Mouse (Mus musculus): ENCODE results near the gene Fam198b. TPM values are rescaled to one million over a fixed set of nuclear protein-coding genes. Genes with fewer than 3 reads are reported as not detected.
A peak's percentile ranks its signal among the peaks of the same experiment; 100 is the strongest.

Gene Fam198b
- polyA plus RNA-seq, 1 experiment from 2014 or later: 1.6 TPM

- no peaks in the 10 kb centered on the region for H3K27me3 ChIP-seq (replicated peaks)
- H3K9me3 ChIP-seq: no peaks in the 10 kb centered on the region
- H3K36me3 ChIP-seq (replicated peaks): no peaks in the 10 kb centered on the region
- peak; percentile 49 for ATAC-seq (replicated peaks)
- H3K27ac ChIP-seq: peak overlapping the region; percentile 69
- H3K4me2 ChIP-seq: no peak overlapping the region; the same call in 1 of the 2 replicates
- H3K4me1 ChIP-seq: peaks cover 6% of the 10 kb centered on the region; the same call in 1 of the 2 replicates
- no peak overlapping the region for H3K4me3 ChIP-seq
- no peak overlapping the region for H3K9ac ChIP-seq
- WGBS: 96% methylated on average over 23 of the region's 23 CpGs
Measured at GRCm38 (mm10) chr3:79886357-79887091, 2.2 kb downstream of the Fam198b start.

GRCm38 (mm10) chr3:79887161-79887855, 3.0 kb downstream of the Fam198b start:
- ATAC-seq (replicated peaks): peak; percentile 85
- H3K36me3 ChIP-seq (replicated peaks): no peaks in the 10 kb centered on the region
- no peaks in the 10 kb centered on the region for H3K9me3 ChIP-seq
- peak overlapping the region; percentile 69 for H3K27ac ChIP-seq
- no peak overlapping the region for H3K9ac ChIP-seq
- H3K4me2 ChIP-seq: no peak overlapping the region; the same call in 1 of the 2 replicates
- 53% methylated on average over 8 of the region's 8 CpGs for WGBS
- H3K4me3 ChIP-seq: no peak overlapping the region
- H3K27me3 ChIP-seq (replicated peaks): no peaks in the 10 kb centered on the region
- peaks cover 6% of the 10 kb centered on the region; the same call in 1 of the 2 replicates for H3K4me1 ChIP-seq

GRCm38 (mm10) chr3:79887966-79888365, 3.6 kb downstream of the Fam198b start:
- no peak overlapping the region for H3K9ac ChIP-seq
- no peak for ATAC-seq (replicated peaks)
- H3K4me2 ChIP-seq: no peak overlapping the region
- H3K9me3 ChIP-seq: no peaks in the 10 kb centered on the region
- H3K4me3 ChIP-seq: no peak overlapping the region
- WGBS: 87% methylated on average over 2 of the region's 2 CpGs
- H3K4me1 ChIP-seq: peaks cover 6% of the 10 kb centered on the region; the same call in 1 of the 2 replicates
- H3K27me3 ChIP-seq (replicated peaks): no peaks in the 10 kb centered on the region
- no peak overlapping the region for H3K27ac ChIP-seq
- H3K36me3 ChIP-seq (replicated peaks): no peaks in the 10 kb centered on the region

- Histone ChIP-seq H3K9me3 (no peaks in the 10 kb centered on the region), H3K36me3 (replicated peaks) (no peaks in the 10 kb centered on the region), H3K4me1 (no peaks in the 10 kb centered on the region), H3K27ac (no peak overlapping the region), H3K4me2 (no peak overlapping the region), H3K27me3 (replicated peaks) (no peaks in the 10 kb centered on the region), H3K4me3 (no peak overlapping the region), H3K9ac (no peak overlapping the region)
- ATAC-seq (replicated peaks): no peak
- WGBS: 67% methylated on average over 13 of the region's 13 CpGs
Measured at GRCm38 (mm10) chr3:79897534-79898370, 13.4 kb downstream of the Fam198b start.

- H3K4me2 ChIP-seq: no peak overlapping the region
- H3K36me3 ChIP-seq (replicated peaks): no peaks in the 10 kb centered on the region
- no peaks in the 10 kb centered on the region for H3K4me1 ChIP-seq
- H3K9ac ChIP-seq: no peak overlapping the region
- no peaks in the 10 kb centered on the region for H3K9me3 ChIP-seq
- no peak for ATAC-seq (replicated peaks)
- no peak overlapping the region for H3K4me3 ChIP-seq
- no peaks in the 10 kb centered on the region for H3K27me3 ChIP-seq (replicated peaks)
- H3K27ac ChIP-seq: no peak overlapping the region
Measured at GRCm38 (mm10) chr3:79898514-79898913, 14.2 kb downstream of the Fam198b start.

- Histone ChIP-seq H3K4me3 (no peak overlapping the region), H3K9ac (no peak overlapping the region), H3K9me3 (no peaks in the 10 kb centered on the region), H3K27ac (no peak overlapping the region), H3K27me3 (replicated peaks) (no peaks in the 10 kb centered on the region), H3K4me1 (no peaks in the 10 kb centered on the region; the same call in 1 of the 2 replicates), H3K36me3 (replicated peaks) (no peaks in the 10 kb centered on the region), H3K4me2 (no peak overlapping the region)
- ATAC-seq (replicated peaks): no peak
- WGBS: 81% methylated on average over 9 of the region's 9 CpGs
Measured at GRCm38 (mm10) chr3:79899906-79900305, 15.6 kb downstream of the Fam198b start.

- Histone ChIP-seq H3K36me3 (replicated peaks) (no peaks in the 10 kb centered on the region), H3K27me3 (replicated peaks) (no peaks in the 10 kb centered on the region), H3K9me3 (no peaks in the 10 kb centered on the region), H3K27ac (no peak overlapping the region), H3K4me3 (no peak overlapping the region), H3K4me2 (no peak overlapping the region), H3K9ac (no peak overlapping the region), H3K4me1 (no peaks in the 10 kb centered on the region; the same call in 1 of the 2 replicates)
- no peak for ATAC-seq (replicated peaks)
- WGBS: 98% methylated on average over 2 of the region's 2 CpGs
Measured at GRCm38 (mm10) chr3:79900502-79900901, 16.2 kb downstream of the Fam198b start.

- Histone ChIP-seq H3K36me3 (replicated peaks) (no peaks in the 10 kb centered on the region), H3K9me3 (no peaks in the 10 kb centered on the region), H3K4me1 (no peaks in the 10 kb centered on the region; the same call in 1 of the 2 replicates), H3K4me3 (no peak overlapping the region), H3K9ac (no peak overlapping the region), H3K4me2 (no peak overlapping the region), H3K27me3 (replicated peaks) (no peaks in the 10 kb centered on the region), H3K27ac (no peak overlapping the region)
- no peak for ATAC-seq (replicated peaks)
- 92% methylated on average over 6 of the region's 6 CpGs for WGBS
Measured at GRCm38 (mm10) chr3:79901321-79901720, 17.0 kb downstream of the Fam198b start.

GRCm38 (mm10) chr3:79901734-79902133, 17.4 kb downstream of the Fam198b start:
- Histone ChIP-seq H3K27ac (no peak overlapping the region), H3K4me2 (no peak overlapping the region), H3K27me3 (replicated peaks) (no peaks in the 10 kb centered on the region), H3K4me1 (no peaks in the 10 kb centered on the region; the same call in 1 of the 2 replicates), H3K9me3 (no peaks in the 10 kb centered on the region), H3K36me3 (replicated peaks) (no peaks in the 10 kb centered on the region), H3K9ac (no peak overlapping the region), H3K4me3 (no peak overlapping the region)
- 96% methylated on average over 4 of the region's 4 CpGs for WGBS
- ATAC-seq (replicated peaks): no peak

- Histone ChIP-seq H3K4me3 (no peak overlapping the region), H3K27ac (no peak overlapping the region), H3K36me3 (replicated peaks) (no peaks in the 10 kb centered on the region), H3K9ac (no peak overlapping the region), H3K4me1 (no peaks in the 10 kb centered on the region; the same call in 1 of the 2 replicates), H3K27me3 (replicated peaks) (no peaks in the 10 kb centered on the region), H3K4me2 (no peak overlapping the region), H3K9me3 (no peaks in the 10 kb centered on the region)
- no peak for ATAC-seq (replicated peaks)
- WGBS: 35% methylated on average over 6 of the region's 6 CpGs
Measured at GRCm38 (mm10) chr3:79903803-79904202, 19.5 kb downstream of the Fam198b start.

- no peaks in the 10 kb centered on the region for H3K36me3 ChIP-seq (replicated peaks)
- H3K4me2 ChIP-seq: no peak overlapping the region
- no peaks in the 10 kb centered on the region for H3K9me3 ChIP-seq
- ATAC-seq (replicated peaks): peak; percentile 57
- no peak overlapping the region for H3K4me3 ChIP-seq
- no peak overlapping the region for H3K27ac ChIP-seq
- 52% methylated on average over 10 of the region's 10 CpGs for WGBS
- H3K27me3 ChIP-seq (replicated peaks): no peaks in the 10 kb centered on the region
- H3K9ac ChIP-seq: no peak overlapping the region
- no peaks in the 10 kb centered on the region; the same call in 1 of the 2 replicates for H3K4me1 ChIP-seq
Measured at GRCm38 (mm10) chr3:79904238-79904757, 20.0 kb downstream of the Fam198b start.

GRCm38 (mm10) chr3:79905397-79905796, 21.1 kb downstream of the Fam198b start:
- no peaks in the 10 kb centered on the region for H3K27me3 ChIP-seq (replicated peaks)
- H3K4me2 ChIP-seq: no peak overlapping the region
- H3K9ac ChIP-seq: no peak overlapping the region
- H3K27ac ChIP-seq: no peak overlapping the region
- H3K4me3 ChIP-seq: no peak overlapping the region
- no peak for ATAC-seq (replicated peaks)
- no peaks in the 10 kb centered on the region; the same call in 1 of the 2 replicates for H3K4me1 ChIP-seq
- H3K36me3 ChIP-seq (replicated peaks): no peaks in the 10 kb centered on the region
- no peaks in the 10 kb centered on the region for H3K9me3 ChIP-seq

Measured in midbrain, embryonic 15.5 days (tissue).